Mouse (Mus musculus) heart, adult 11 months (tissue): ENCODE results near the gene Ly6g.
"Not testable (repeated sequence)": the region's sequence is repeated elsewhere in the genome, so short reads cannot be mapped to it uniquely, and the experiment has no call there.

Experiments
- DNase-seq: peaks from one replicate; pipeline ENCODE4 v3.0.0; 2022

Ly6g gene

GRCm38 (mm10) chr15:75154940-75155339, at the start of gene Ly6g:
Gene Ly6g, plus strand, starts transcription at chr15:75155240.
- no peak for DNase-seq

GRCm38 (mm10) chr15:75110424-75110823, 44.6 kb upstream of the Ly6g start:
- not testable (repeated sequence) for DNase-seq

GRCm38 (mm10) chr15:75111861-75112630, 43.0 kb upstream of the Ly6g start, which contains the start of gene Ly6c2:
Gene Ly6c2, minus strand, starts transcription at chr15:75111970.
- DNase-seq, result not testable (repeated sequence)

- peak; percentile 82 for DNase-seq
Measured at GRCm38 (mm10) chr15:75116525-75116924, 38.5 kb upstream of the Ly6g start.

- DNase-seq, result peak; percentile 13
Measured at GRCm38 (mm10) chr15:75117481-75117880, 37.6 kb upstream of the Ly6g start.

- DNase-seq, result peak; percentile 85
Measured at GRCm38 (mm10) chr15:75118742-75119141, 36.3 kb upstream of the Ly6g start.

GRCm38 (mm10) chr15:75120066-75120465, 35.0 kb upstream of the Ly6g start:
- peak; percentile 71 for DNase-seq

GRCm38 (mm10) chr15:75132346-75132745, 22.7 kb upstream of the Ly6g start:
- DNase-seq, result peak; percentile 22

- DNase-seq, result not testable (repeated sequence)
Measured at GRCm38 (mm10) chr15:75135090-75135783, 19.8 kb upstream of the Ly6g start.

- peak; percentile 48 for DNase-seq
Measured at GRCm38 (mm10) chr15:75137739-75138138, 17.3 kb upstream of the Ly6g start.

GRCm38 (mm10) chr15:75141812-75142360, 13.2 kb upstream of the Ly6g start:
- DNase-seq, result peak; percentile 29

- DNase-seq, result peak; percentile 41
Measured at GRCm38 (mm10) chr15:75143735-75144134, 11.3 kb upstream of the Ly6g start.

GRCm38 (mm10) chr15:75153087-75153486, 2.0 kb upstream of the Ly6g start:
- peak; percentile 66 for DNase-seq

- DNase-seq, result peak; percentile 61
Measured at GRCm38 (mm10) chr15:75157646-75158045, 2.6 kb downstream of the Ly6g start.

- DNase-seq, result peak; percentile 52
Measured at GRCm38 (mm10) chr15:75175506-75175905, 20.5 kb downstream of the Ly6g start.

GRCm38 (mm10) chr15:75186291-75186690, 31.3 kb downstream of the Ly6g start:
- peak; percentile 78 for DNase-seq

- peak; percentile 70 for DNase-seq
Measured at GRCm38 (mm10) chr15:75189116-75189515, 34.1 kb downstream of the Ly6g start.

- DNase-seq, result peak; percentile 19
Measured at GRCm38 (mm10) chr15:75190560-75190959, 35.5 kb downstream of the Ly6g start.
